Mouse (Mus musculus) ES-Bruce4 (cell line): Measurements from ENCODE around the gene Nr2f6. TPM values are rescaled to one million over a fixed set of nuclear protein-coding genes. Genes with fewer than 3 reads are reported as not detected.

Experiments
- H3K27ac ChIP-seq: 2 replicates; pipeline ENCODE4 v1.5.1; 2012; ENCODE audit warnings: low read length, inconsistent platforms; ENCODE audit not compliant: insufficient read depth
- H3K27me3 ChIP-seq: 2 replicates; pipeline ENCODE4 v1.6.1; 2012; ENCODE audit warnings: mild to moderate bottlenecking, low read length, inconsistent platforms; ENCODE audit not compliant: control insufficient read depth, poor library complexity, insufficient read depth, severe bottlenecking
- H3K36me3 ChIP-seq: 2 replicates; pipeline ENCODE4 v1.6.1; 2012; ENCODE audit warnings: inconsistent platforms, mild to moderate bottlenecking, low read length, moderate library complexity; ENCODE audit not compliant: control insufficient read depth, poor library complexity, insufficient read depth, severe bottlenecking
- H3K4me1 ChIP-seq: one replicate; pipeline ENCODE4 v1.8.1; 2011; ENCODE audit warnings: low read length; ENCODE audit not compliant: control insufficient read depth, insufficient read depth
- H3K4me3 ChIP-seq: 2 replicates; pipeline ENCODE4 v1.5.1; 2011; ENCODE audit warnings: low read depth, mild to moderate bottlenecking, low read length
- H3K9ac ChIP-seq: 2 replicates; pipeline ENCODE4 v1.6.1; 2012; ENCODE audit warnings: low read depth, mild to moderate bottlenecking, inconsistent platforms; ENCODE audit not compliant: poor library complexity, severe bottlenecking
- H3K9me3 ChIP-seq: replicated peaks from 2 replicates; pipeline ENCODE4 v1.6.1; 2012; ENCODE audit warnings: mild to moderate bottlenecking, low read length, inconsistent platforms; ENCODE audit not compliant: control insufficient read depth, poor library complexity, insufficient read depth, severe bottlenecking
- CTCF ChIP-seq: IDR thresholded peaks from one replicate; pipeline ENCODE4 v1.8.1; 2011; ENCODE audit warnings: low read depth, low read length
- EP300 ChIP-seq: IDR thresholded peaks from 2 replicates; pipeline ENCODE4 v1.6.1; 2011; ENCODE audit warnings: low read depth, low read length; ENCODE audit not compliant: insufficient read depth
- POLR2A ChIP-seq: IDR thresholded peaks from one replicate; pipeline ENCODE4 v1.8.1; 2011; ENCODE audit warnings: low read length; ENCODE audit not compliant: insufficient read depth
- polyA plus RNA-seq: library from polyadenylated mRNA; stranded (reverse); fragments of >200 nt; gene quantifications from 2 replicates; pipeline ENCODE4 v1.2.4, GENCODE M21; 2011; ENCODE audit warnings: low read depth; ENCODE audit not compliant: missing spikeins, insufficient read depth, insufficient read length

Gene Nr2f6
- polyA plus RNA-seq, 1 experiment, result 23.0 TPM

- TF ChIP-seq EP300 (0 out of 2 replicates have a peak, but pooled peaks have one; percentile 1), CTCF (no peak), POLR2A (no peak)
- peak overlapping the region; percentile 46 for H3K9ac ChIP-seq
- H3K27me3 ChIP-seq, result no peaks in the 10 kb centered on the region
- H3K9me3 ChIP-seq, result no peaks in the 10 kb centered on the region
- peaks cover 10% of the 10 kb centered on the region for H3K36me3 ChIP-seq
- no peaks in the 10 kb centered on the region for H3K4me1 ChIP-seq
- H3K27ac ChIP-seq, result peak overlapping the region; percentile 10; the same call in 1 of the 2 replicates
- H3K4me3 ChIP-seq, result peak overlapping the region; percentile 77
Observed at GRCm38 (mm10) chr8:71367529-71368176, 14.1 kb downstream of the Nr2f6 start.

DNA sequence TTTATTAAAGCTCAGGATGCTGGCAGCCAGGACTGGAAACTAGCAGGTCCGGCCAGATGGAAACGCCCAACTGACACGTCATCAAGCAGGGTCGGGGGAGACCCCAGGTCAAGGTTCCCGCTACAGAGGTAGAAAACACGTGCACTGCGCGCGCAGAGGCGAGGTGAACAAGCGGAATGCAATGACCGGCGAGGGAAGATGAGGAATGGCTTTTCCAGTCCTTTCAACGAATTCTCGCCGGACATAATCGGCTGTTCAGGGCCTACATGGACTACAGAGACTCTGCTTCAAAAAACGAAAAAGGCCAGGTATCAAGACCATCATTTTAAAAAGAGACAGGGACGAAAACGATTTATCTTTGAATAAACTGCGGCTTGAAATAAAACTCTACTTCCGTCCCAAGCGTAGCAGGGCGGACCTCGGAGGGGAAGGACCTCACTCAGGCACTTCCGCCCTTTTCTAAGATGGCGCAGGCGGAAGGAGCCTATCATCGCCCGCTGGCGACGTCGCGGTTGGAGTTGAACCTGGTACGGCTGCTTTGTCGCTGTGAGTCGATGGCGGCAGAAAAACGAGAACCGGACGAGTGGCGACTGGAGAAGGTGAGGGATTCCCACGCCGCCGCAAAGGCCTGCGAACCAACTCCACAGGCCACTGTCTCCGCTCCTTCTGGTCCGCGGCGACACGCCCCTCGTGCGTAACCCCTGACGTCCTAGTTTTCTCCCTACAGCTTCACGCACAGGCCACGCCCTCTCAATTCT lies 14.8 kb downstream of the Nr2f6 start, which contains the start of gene Use1:
Use1 (plus strand) TSS at position 78 of the 758 bp plus-strand sequence.
- peaks cover 10% of the 10 kb centered on the region for H3K36me3 ChIP-seq
- TF ChIP-seq CTCF, result no peak
- TF ChIP-seq EP300, result peak; percentile 54; the same call in 1 of the 2 replicates
- peak; percentile 69 for TF ChIP-seq POLR2A
- peak within 1 kb of the TSS; percentile 77 for H3K4me3 ChIP-seq

GRCm38 (mm10) chr8:71358026-71358425 lies 23.7 kb downstream of the Nr2f6 start:
- Histone ChIP-seq H3K36me3 (peaks cover 7% of the 10 kb centered on the region; the same call in 1 of the 2 replicates), H3K4me3 (no peak overlapping the region), H3K27ac (no peak overlapping the region), H3K9ac (no peak overlapping the region), H3K27me3 (no peaks in the 10 kb centered on the region), H3K4me1 (no peaks in the 10 kb centered on the region), H3K9me3 (no peaks in the 10 kb centered on the region)
- TF ChIP-seq POLR2A (no peak), EP300 (no peak), CTCF (no peak)

More for the DNA sequence above, 14.8 kb downstream of the Nr2f6 start, which contains the start of gene Use1:
- Histone ChIP-seq H3K27ac (peak within 1 kb of the TSS; percentile 87), H3K4me1 (no peaks in the 10 kb centered on the region), H3K9me3 (no peaks in the 10 kb centered on the region), H3K9ac (peak within 1 kb of the TSS; percentile 46), H3K27me3 (no peaks in the 10 kb centered on the region)

DNA sequence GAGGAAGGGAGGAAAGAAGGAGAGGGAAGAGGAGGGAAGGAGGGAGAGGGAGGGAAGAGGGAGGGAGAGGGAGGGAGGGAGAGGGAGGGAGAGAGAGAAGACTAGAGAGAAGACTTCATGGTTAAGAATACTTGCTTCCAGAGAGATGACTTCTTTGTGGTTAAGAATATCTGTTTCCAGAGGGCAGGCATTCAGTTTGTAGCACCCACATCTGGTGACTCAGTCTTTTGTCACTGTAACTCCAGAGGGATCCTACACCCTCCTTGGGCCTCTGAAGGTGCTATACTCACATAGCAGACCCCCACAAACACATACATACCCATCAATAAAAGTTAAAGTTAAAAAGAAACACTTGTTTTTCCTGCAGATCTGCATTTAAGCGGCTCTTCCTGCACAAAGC lies 30.2 kb downstream of the Nr2f6 start:
- H3K36me3 ChIP-seq, result peaks cover 4% of the 10 kb centered on the region
- no peaks in the 10 kb centered on the region for H3K27me3 ChIP-seq
- no peak overlapping the region for H3K9ac ChIP-seq
- TF ChIP-seq CTCF (no peak), EP300 (no peak), POLR2A (no peak)
- no peaks in the 10 kb centered on the region for H3K4me1 ChIP-seq
- no peaks in the 10 kb centered on the region for H3K9me3 ChIP-seq
- H3K4me3 ChIP-seq, result no peak overlapping the region
- H3K27ac ChIP-seq, result no peak overlapping the region

- Histone ChIP-seq H3K27ac (no peak overlapping the region), H3K4me1 (no peaks in the 10 kb centered on the region), H3K9ac (no peak overlapping the region), H3K36me3 (peaks cover 8% of the 10 kb centered on the region), H3K4me3 (no peak overlapping the region), H3K27me3 (no peaks in the 10 kb centered on the region), H3K9me3 (no peaks in the 10 kb centered on the region)
- no peak for TF ChIP-seq EP300
- TF ChIP-seq POLR2A, result no peak
- TF ChIP-seq CTCF, result no peak
Observed at GRCm38 (mm10) chr8:71351117-71351516, 30.6 kb downstream of the Nr2f6 start.
